Mouse (Mus musculus) liver, embryonic 14.5 days (tissue): ENCODE measurements around the gene D8Ertd738e.

ENCODE experiments used
- CTCF ChIP-seq: IDR thresholded peaks from 2 replicates; pipeline ENCODE4 v1.5.1; 2016; ENCODE audit warnings: antibody characterized with exemption, low read depth, control low read depth
- EP300 ChIP-seq: IDR thresholded peaks from 2 replicates; pipeline ENCODE4 v1.6.1; 2016; ENCODE audit warnings: antibody characterized with exemption, low read depth

- TF ChIP-seq CTCF, result no peak
- TF ChIP-seq EP300, result no peak
Measured at GRCm38 (mm10) chr8:84201545-84202245, 47.8 kb downstream of the D8Ertd738e start.
